16 mouse cellular contexts compared by ENCODE assay signal in the genomic region with DNA sequence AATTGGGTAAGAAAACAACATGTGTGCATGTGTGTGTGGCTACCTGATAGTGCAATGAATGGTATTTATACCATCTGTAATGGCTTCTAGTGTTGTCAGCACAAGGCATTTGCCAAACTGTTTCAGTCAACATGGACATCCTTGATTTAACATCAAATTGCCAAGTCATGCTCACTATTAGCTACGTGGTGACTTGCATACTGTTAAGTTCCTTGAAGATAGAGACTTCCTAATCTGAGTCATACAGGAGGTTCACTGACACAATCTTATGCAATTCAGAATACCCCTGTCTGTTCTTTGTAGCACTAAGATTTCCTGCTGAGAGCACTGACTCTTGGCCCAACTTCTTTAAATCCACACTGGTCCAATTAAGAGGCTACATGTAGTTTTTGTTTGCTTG. TPM values are rescaled to one million over a fixed set of nuclear protein-coding genes. Genes with fewer than 3 reads are reported as not detected.
DNase-seq lines count a peak whose midpoint lies in the region; ATAC-seq and TF ChIP-seq lines count a peak whose summit lies in the region.
"Had no signal": no experiment of that assay in that cellular context is flagged by ENCODE, and none has a peak within 500 bp of the region (broad histone marks: within the 10 kb centered on the region; RNA-seq: fewer than 3 reads in every experiment).

No protein-coding gene starts in this region.

- 80% methylated on average over 1 of the region's 1 CpGs for WGBS in kidney, embryonic 15.5 days
- WGBS in kidney, adult 2 months = 55% methylated on average over 1 of the region's 1 CpGs
- WGBS in liver, embryonic 14.5 days (ENCODE audit: insufficient replicate concordance) = 6% methylated on average over 1 of the region's 1 CpGs
- 78% methylated on average over 1 of the region's 1 CpGs for WGBS in stomach, postnatal 0 days

- no peak overlapping the region for H3K27ac ChIP-seq in kidney, embryonic 15.5 days
- no peak overlapping the region for H3K27ac ChIP-seq in kidney, adult 2 months (ENCODE audit: insufficient read depth, low read depth, low read length)
- no peak overlapping the region for H3K27ac ChIP-seq in liver, embryonic 14.5 days
- no peak overlapping the region for H3K27ac ChIP-seq in stomach, postnatal 0 days (replicated peaks)
- H3K27ac ChIP-seq: embryonic facial prominence, embryonic 15.5 days; heart, embryonic 13.5 days; hindbrain, embryonic 14.5 days; macrophage; neural tube, embryonic 12.5 days had no signal

- H3K4me2 ChIP-seq in kidney, embryonic 15.5 days = no peak overlapping the region
- no peak overlapping the region for H3K4me2 ChIP-seq in liver, embryonic 14.5 days (ENCODE audit: low read depth)
- no peak overlapping the region for H3K4me2 ChIP-seq in stomach, postnatal 0 days (replicated peaks; ENCODE audit: low read depth)
- H3K4me2 ChIP-seq: embryonic facial prominence, embryonic 15.5 days; heart, embryonic 13.5 days; hindbrain, embryonic 14.5 days; neural tube, embryonic 12.5 days had no signal

- no peaks in the 10 kb centered on the region for H3K9me3 ChIP-seq in kidney, embryonic 15.5 days (replicated peaks)
- H3K9me3 ChIP-seq in liver, embryonic 14.5 days (ENCODE audit: control insufficient read depth, low read length) = no peaks in the 10 kb centered on the region
- no peaks in the 10 kb centered on the region for H3K9me3 ChIP-seq in stomach, postnatal 0 days (ENCODE audit: control insufficient read depth, low read length)
- H3K9me3 ChIP-seq: embryonic facial prominence, embryonic 15.5 days; heart, embryonic 13.5 days; neural tube, embryonic 12.5 days had no signal

- no peak for TF ChIP-seq POLR2A in kidney, adult 2 months (IDR thresholded peaks at IDR 0.05; ENCODE audit: low read depth, low read length)

- peak; percentile 84 for TF ChIP-seq EP300 in liver, embryonic 14.5 days (IDR thresholded peaks at IDR 0.05; ENCODE audit: low read depth)
- no peak for TF ChIP-seq EP300 in stomach, postnatal 0 days (optimal IDR thresholded peaks at IDR 0.05)

- no peak for DNase-seq in kidney, adult 2 months
- peak; percentile 63 for DNase-seq in c-Kit-positive CD71-positive TER-119-negative erythroid progenitor cells, embryonic 14.5 days (ENCODE audit: low read depth)
- peak; percentile 44 to 60 (median 53) for DNase-seq in liver, embryonic 14.5 days (ENCODE audit: low read depth in 3 of 3, low spot score in 3 of 3)
- DNase-seq in stomach, postnatal 0 days (ENCODE audit: low spot score) = no peak
- DNase-seq in heart, postnatal 4 days = no peak
- no peak for DNase-seq in embryo, embryonic 9.5 days (ENCODE audit: extremely low spot score)
- no peak for DNase-seq in cerebellum, adult 11-12 months
- DNase-seq: adrenal gland, adult 8-10 months; kidney, adult 8-10 months had no signal

- H3K4me1 ChIP-seq in kidney, embryonic 15.5 days = peaks cover 13% of the 10 kb centered on the region
- no peaks in the 10 kb centered on the region for H3K4me1 ChIP-seq in kidney, adult 2 months (ENCODE audit: control insufficient read depth, insufficient read depth, low read length)
- peaks cover 6 to 10% of the 10 kb centered on the region in 2 experiments for H3K4me1 ChIP-seq in liver, embryonic 14.5 days (replicated peaks; ENCODE audit: control insufficient read depth in 2 of 2, insufficient read depth in 2 of 2, low read length in 1 of 2)
- H3K4me1 ChIP-seq in stomach, postnatal 0 days (replicated peaks; ENCODE audit: control insufficient read depth, insufficient read depth) = 0 out of 2 replicates have a peak, but pooled peaks cover 4% of the 10 kb centered on the region
- H3K4me1 ChIP-seq: embryonic facial prominence, embryonic 15.5 days; neural tube, embryonic 12.5 days had no signal

- TF ChIP-seq CTCF in kidney, adult 2 months (conservative IDR thresholded peaks at IDR 0.05; ENCODE audit: insufficient read depth, insufficient read length, low read depth, low read length) = no peak
- no peak for TF ChIP-seq CTCF in liver, embryonic 14.5 days (IDR thresholded peaks at IDR 0.05; ENCODE audit: low read depth)
- TF ChIP-seq CTCF in stomach, postnatal 0 days (IDR thresholded peaks at IDR 0.05; ENCODE audit: low read depth) = no peak

- H3K9ac ChIP-seq in kidney, embryonic 15.5 days = no peak overlapping the region
- H3K9ac ChIP-seq in liver, embryonic 14.5 days (replicated peaks) = no peak overlapping the region
- H3K9ac ChIP-seq in stomach, postnatal 0 days (ENCODE audit: low read length) = no peak overlapping the region
- H3K9ac ChIP-seq: embryonic facial prominence, embryonic 15.5 days; heart, embryonic 13.5 days; hindbrain, embryonic 14.5 days; neural tube, embryonic 12.5 days had no signal

- peaks cover 34% of the 10 kb centered on the region for H3K36me3 ChIP-seq in kidney, embryonic 15.5 days
- H3K36me3 ChIP-seq in kidney, adult 2 months (ENCODE audit: control insufficient read depth, insufficient read depth, low read length) = no peaks in the 10 kb centered on the region; the same call in 1 of the 2 replicates
- no peaks in the 10 kb centered on the region for H3K36me3 ChIP-seq in liver, embryonic 14.5 days (replicated peaks; ENCODE audit: control insufficient read depth, insufficient read depth, low read depth)
- H3K36me3 ChIP-seq in stomach, postnatal 0 days (ENCODE audit: control insufficient read depth, insufficient read depth, low read length) = peaks cover 2% of the 10 kb centered on the region; the same call in 1 of the 2 replicates

- no peaks in the 10 kb centered on the region for H3K27me3 ChIP-seq in kidney, embryonic 15.5 days
- no peaks in the 10 kb centered on the region for H3K27me3 ChIP-seq in kidney, adult 2 months (replicated peaks; ENCODE audit: control insufficient read depth, insufficient read depth, low read length)
- H3K27me3 ChIP-seq in liver, embryonic 14.5 days (ENCODE audit: control insufficient read depth, insufficient read depth, low read length) = no peaks in the 10 kb centered on the region
- H3K27me3 ChIP-seq in stomach, postnatal 0 days (ENCODE audit: control insufficient read depth, insufficient read depth, low read length) = no peaks in the 10 kb centered on the region
- H3K27me3 ChIP-seq: embryonic facial prominence, embryonic 15.5 days; heart, embryonic 13.5 days; neural tube, embryonic 12.5 days had no signal

- H3K4me3 ChIP-seq in kidney, embryonic 15.5 days (replicated peaks) = no peak overlapping the region
- H3K4me3 ChIP-seq in kidney, adult 2 months (ENCODE audit: insufficient read depth, low read depth, low read length) = no peak overlapping the region
- no peak overlapping the region for H3K4me3 ChIP-seq in liver, embryonic 14.5 days (ENCODE audit: insufficient read depth in 1 of 2, low read depth in 2 of 2, low read length in 2 of 2)
- H3K4me3 ChIP-seq in stomach, postnatal 0 days (ENCODE audit: low read depth, low read length) = no peak overlapping the region
- H3K4me3 ChIP-seq: embryonic facial prominence, embryonic 15.5 days; heart, embryonic 13.5 days; neural tube, embryonic 12.5 days had no signal

- ATAC-seq in kidney, embryonic 15.5 days (replicated peaks; ENCODE audit: low FRiP score) = 0 out of 2 replicates have a peak, but pooled peaks have one; percentile 9
- peak; percentile 90 for ATAC-seq in liver, embryonic 14.5 days (ENCODE audit: insufficient read depth)
- peak; percentile 63; the same call in 1 of the 2 replicates for ATAC-seq in stomach, postnatal 0 days (ENCODE audit: low FRiP score, low TSS enrichment)
- ATAC-seq: forebrain, embryonic 16.5 days had no signal

RNA-seq across cellular contexts. Expression of a gene that starts 10.4 kb away (rescaled TPM):
- polyA plus RNA-seq in kidney, embryonic 15.5 days (2015; fragmentation: Nextera tagmentation; extraction: Ambion mirVana) = 72.7 and 76.5 TPM in 2 replicates
- polyA plus RNA-seq in kidney, adult 2 months (2012; rRNA removed) = 54.9 and 55.5 TPM in 2 replicates
- polyA plus RNA-seq in liver, embryonic 14.5 days (2012; rRNA removed) = 6.5 and 7.3 TPM in 2 replicates
- polyA plus RNA-seq in liver, embryonic 14.5 days (2014; fragmentation: Nextera tagmentation; extraction: Ambion mirVana) = 9.9 and 10.7 TPM in 2 replicates
- polyA plus RNA-seq in stomach, postnatal 0 days (2015; fragmentation: Nextera tagmentation; extraction: Ambion mirVana) = 28.2 and 30.5 TPM in 2 replicates
- total RNA-seq in heart, postnatal 4 days (2021) = 10 to 100 TPM; 88.8 to 91.3 TPM

RNA-seq across cellular contexts. Expression of a gene that starts 21.6 kb away (rescaled TPM):
- polyA plus RNA-seq in kidney, embryonic 15.5 days (2015; fragmentation: Nextera tagmentation; extraction: Ambion mirVana) = 0.91 and 1.4 TPM in 2 replicates
- polyA plus RNA-seq in kidney, adult 2 months (2012; rRNA removed) = 7.6 and 9.1 TPM in 2 replicates
- 0.70 and 0.81 TPM in 2 replicates for polyA plus RNA-seq in liver, embryonic 14.5 days (2012; rRNA removed)
- polyA plus RNA-seq in liver, embryonic 14.5 days (2014; fragmentation: Nextera tagmentation; extraction: Ambion mirVana) = 0.36 TPM in 1 of 2 replicates, not detected in the other
- polyA plus RNA-seq in stomach, postnatal 0 days (2015; fragmentation: Nextera tagmentation; extraction: Ambion mirVana) = 350 and 369 TPM in 2 replicates
- 1 to 10 TPM; 6.4 to 7.9 TPM for total RNA-seq in heart, postnatal 4 days (2021)
- polyA plus RNA-seq: macrophage had no signal

RNA-seq across cellular contexts. Expression of a gene that starts 28.3 kb away (rescaled TPM):
- polyA plus RNA-seq in kidney, embryonic 15.5 days (2015; fragmentation: Nextera tagmentation; extraction: Ambion mirVana) = 22.1 and 23.9 TPM in 2 replicates
- polyA plus RNA-seq in kidney, adult 2 months (2012; rRNA removed) = 12.1 and 15.7 TPM in 2 replicates
- 6.6 and 9.3 TPM in 2 replicates for polyA plus RNA-seq in liver, embryonic 14.5 days (2012; rRNA removed)
- 3.8 TPM in 2 replicates for polyA plus RNA-seq in liver, embryonic 14.5 days (2014; fragmentation: Nextera tagmentation; extraction: Ambion mirVana)
- 7.5 TPM in 2 replicates for polyA plus RNA-seq in stomach, postnatal 0 days (2015; fragmentation: Nextera tagmentation; extraction: Ambion mirVana)
- 10 to 100 TPM; 15.2 to 20.6 TPM for total RNA-seq in heart, postnatal 4 days (2021)

RNA-seq across cellular contexts. Expression of a gene that starts 35.2 kb away (rescaled TPM):
- polyA plus RNA-seq in kidney, embryonic 15.5 days (2015; fragmentation: Nextera tagmentation; extraction: Ambion mirVana) = 3.4 and 4.2 TPM in 2 replicates
- polyA plus RNA-seq in kidney, adult 2 months (2012; rRNA removed) = 4.7 and 7.7 TPM in 2 replicates
- 5.4 and 7.1 TPM in 2 replicates for polyA plus RNA-seq in liver, embryonic 14.5 days (2012; rRNA removed)
- 5.4 and 7.6 TPM in 2 replicates for polyA plus RNA-seq in liver, embryonic 14.5 days (2014; fragmentation: Nextera tagmentation; extraction: Ambion mirVana)
- 2.3 and 2.6 TPM in 2 replicates for polyA plus RNA-seq in stomach, postnatal 0 days (2015; fragmentation: Nextera tagmentation; extraction: Ambion mirVana)
- 1 to 10 TPM; 2.0 to 3.1 TPM for total RNA-seq in heart, postnatal 4 days (2021)

RNA-seq across cellular contexts. Expression of a gene that starts 38.0 kb away (rescaled TPM):
- 9.5 and 9.6 TPM in 2 replicates for polyA plus RNA-seq in kidney, embryonic 15.5 days (2015; fragmentation: Nextera tagmentation; extraction: Ambion mirVana)
- polyA plus RNA-seq in kidney, adult 2 months (2012; rRNA removed) = 17.8 and 18.3 TPM in 2 replicates
- 2.2 TPM in 2 replicates for polyA plus RNA-seq in liver, embryonic 14.5 days (2012; rRNA removed)
- 5.7 and 6.0 TPM in 2 replicates for polyA plus RNA-seq in liver, embryonic 14.5 days (2014; fragmentation: Nextera tagmentation; extraction: Ambion mirVana)
- polyA plus RNA-seq in stomach, postnatal 0 days (2015; fragmentation: Nextera tagmentation; extraction: Ambion mirVana) = 6.9 and 7.7 TPM in 2 replicates
- total RNA-seq in heart, postnatal 4 days (2021) = 1 to 10 TPM; 6.5 to 6.6 TPM

Comparison
In these comparisons a context has a peak if more than half of its experiments do, and no peak if none do; other contexts are left out.
1. ATAC-seq: peak in every context shown above with its lines; median percentile 90 in liver, embryonic 14.5 days; 63 in stomach, postnatal 0 days; 9 in kidney, embryonic 15.5 days.
2. DNase-seq: peak in c-Kit-positive CD71-positive TER-119-negative erythroid progenitor cells, embryonic 14.5 days (single experiment) and liver, embryonic 14.5 days (3 of 3); none in kidney, adult 2 months (single experiment), stomach, postnatal 0 days (single experiment), heart, postnatal 4 days (single experiment), embryo, embryonic 9.5 days (single experiment) and cerebellum, adult 11-12 months (single experiment).
3. RNA of a gene that starts 21.6 kb away (polyA plus RNA-seq): 350 to 369 TPM in stomach, postnatal 0 days; 7.6 to 9.1 TPM in kidney, adult 2 months, 0.91 to 1.4 TPM in kidney, embryonic 15.5 days and 0.36 to 0.81 TPM in liver, embryonic 14.5 days; every median in the first group is over 10 times any median in the second.